Mouse (Mus musculus) lung, adult 2 months (tissue): ENCODE measurements at regions not wholly inside any gene's neighbourhood (a gene's known extent, or its start where the extent isn't known, plus 50 kb on each side); places are given as distances from the start of the nearest gene placed in this dataset.

Experiments used
- CTCF ChIP-seq: fragments of 200-500 bp; IDR thresholded peaks from 2 replicates; pipeline ENCODE4 v1.5.1; 2011; ENCODE audit warnings: mild to moderate bottlenecking, low read length, control low read depth; ENCODE audit not compliant: insufficient read depth
- POLR2A ChIP-seq: fragments of 200-500 bp; IDR thresholded peaks from 2 replicates; pipeline ENCODE4 v1.6.1; 2011; ENCODE audit warnings: low read depth, mild to moderate bottlenecking, control low read depth, low read length, borderline replicate concordance; ENCODE audit errors: extremely low read depth

GRCm38 (mm10) chr9:87822276-87822675, 91.2 kb upstream of the Tbx18 start:
- TF ChIP-seq CTCF = no peak
- TF ChIP-seq POLR2A = no peak
